Mouse (Mus musculus) myocyte (in vitro differentiated cells): ENCODE measurements around the gene Rpl29.

Experiments
- MYOG ChIP-seq, 3 experiments: IDR thresholded peaks; one replicate each; pipeline ENCODE4 v1.6.1; 2011; ENCODE audit warnings: control low read depth in 2 of 3, low read depth in 2 of 3, mild to moderate bottlenecking in 2 of 3; ENCODE audit not compliant: insufficient read length in 2 of 3, control insufficient read depth in 1 of 3, insufficient read depth in 1 of 3
- POLR2A ChIP-seq: IDR thresholded peaks from one replicate; pipeline ENCODE4 v1.6.1; 2011; ENCODE audit warnings: low read depth, mild to moderate bottlenecking, control low read depth, moderate library complexity; ENCODE audit not compliant: insufficient read length
- POLR2AphosphoS2 ChIP-seq: IDR thresholded peaks from one replicate; pipeline ENCODE4 v1.6.1; 2011; ENCODE audit warnings: low read depth, control low read depth; ENCODE audit not compliant: insufficient read length

- no peak for TF ChIP-seq POLR2A
- no peak for TF ChIP-seq POLR2AphosphoS2
- no peak for TF ChIP-seq MYOG (IDR thresholded peaks at IDR 0.05; ENCODE audit: control insufficient read depth in 1 of 3, insufficient read depth in 1 of 3, insufficient read length in 2 of 3, low read depth in 2 of 3)
Observed at GRCm38 (mm10) chr9:106478101-106478500, 48.8 kb downstream of the Rpl29 start.
